Mouse (Mus musculus) forebrain, embryonic 10.5 days (tissue): ENCODE data around the gene C130050O18Rik. TPM values are rescaled to one million over a fixed set of nuclear protein-coding genes. Genes with fewer than 3 reads are reported as not detected.

Experiments used
- DNase-seq: peaks from one replicate; pipeline ENCODE4 v3.0.0-alpha.2; 2017; ENCODE audit warnings: low spot score; ENCODE audit errors: extremely low spot score
- H3K27ac ChIP-seq: fragments of 300-500 bp; sonication (generic); 2 replicates; pipeline ENCODE4 v1.5.1; 2016; ENCODE audit warnings: mild to moderate bottlenecking
- H3K27me3 ChIP-seq: fragments of 300-500 bp; sonication (generic); 2 replicates; pipeline ENCODE4 v1.6.1; 2016; ENCODE audit warnings: mild to moderate bottlenecking; ENCODE audit not compliant: poor library complexity, severe bottlenecking
- H3K36me3 ChIP-seq: fragments of 300-500 bp; sonication (generic); replicated peaks from 2 replicates; pipeline ENCODE4 v1.6.1; 2016; ENCODE audit warnings: mild to moderate bottlenecking, moderate library complexity
- H3K4me1 ChIP-seq: fragments of 300-500 bp; sonication (generic); 2 replicates; pipeline ENCODE4 v1.6.1; 2016
- H3K4me3 ChIP-seq: fragments of 300-500 bp; sonication (generic); 2 replicates; pipeline ENCODE4 v1.5.1; 2016; ENCODE audit warnings: mild to moderate bottlenecking, moderate library complexity
- H3K9me3 ChIP-seq: fragments of 300-500 bp; sonication (generic); 2 replicates; pipeline ENCODE4 v1.6.1; 2016; ENCODE audit warnings: mild to moderate bottlenecking, moderate library complexity
- WGBS: fragments of 180-500 bp; shearing (Covaris S2); methylation state at CpG from one replicate; pipeline ENCODE4 v1.1.7; 2016; 5-methylcytosine and 5-hydroxymethylcytosine counted together
- polyA plus RNA-seq: library from polyadenylated mRNA; unstranded; fragments of >200 nt; fragmentation: Nextera tagmentation; extraction: Ambion mirVana; gene quantifications from 2 replicates; pipeline ENCODE4 v1.2.1, GENCODE M21; 2016

C130050O18Rik gene
- polyA plus RNA-seq, 1 experiment from 2014 or later = 0.15 TPM

GRCm38 (mm10) chr5:139440926-139441725 lies 36.0 kb downstream of the C130050O18Rik start:
- H3K36me3 ChIP-seq = peaks cover 5% of the 10 kb centered on the region; the same call in 1 of the 2 replicates
- H3K4me1 ChIP-seq = peaks cover 9% of the 10 kb centered on the region
- no peaks in the 10 kb centered on the region for H3K27me3 ChIP-seq
- WGBS = 94% methylated on average over 11 of the region's 11 CpGs
- H3K9me3 ChIP-seq = no peaks in the 10 kb centered on the region
- no peak overlapping the region for H3K27ac ChIP-seq
- DNase-seq = no peak
- no peak overlapping the region for H3K4me3 ChIP-seq

- Histone ChIP-seq H3K27me3 (no peaks in the 10 kb centered on the region), H3K9me3 (no peaks in the 10 kb centered on the region), H3K4me3 (no peak overlapping the region), H3K4me1 (peaks cover 8% of the 10 kb centered on the region), H3K27ac (no peak overlapping the region), H3K36me3 (0 out of 2 replicates have a peak, but pooled peaks cover 3% of the 10 kb centered on the region)
- 89% methylated on average over 2 of the region's 2 CpGs for WGBS
- DNase-seq = no peak
These were observed 36.6 kb downstream of the C130050O18Rik start for GRCm38 (mm10) chr5:139441726-139442018.

- H3K4me3 ChIP-seq = no peak overlapping the region
- DNase-seq = no peak
- no peaks in the 10 kb centered on the region for H3K36me3 ChIP-seq
- H3K27ac ChIP-seq = peak overlapping the region; percentile 56; the same call in 1 of the 2 replicates
- 90% methylated on average over 12 of the region's 12 CpGs for WGBS
- H3K9me3 ChIP-seq = no peaks in the 10 kb centered on the region
- peaks cover 8% of the 10 kb centered on the region for H3K4me1 ChIP-seq
- no peaks in the 10 kb centered on the region for H3K27me3 ChIP-seq
These were observed 37.3 kb downstream of the C130050O18Rik start for GRCm38 (mm10) chr5:139442428-139442827.

- H3K27me3 ChIP-seq = no peaks in the 10 kb centered on the region
- H3K9me3 ChIP-seq = no peaks in the 10 kb centered on the region
- H3K36me3 ChIP-seq = no peaks in the 10 kb centered on the region
- H3K4me1 ChIP-seq = peaks cover 8% of the 10 kb centered on the region
- peak overlapping the region; percentile 56; the same call in 1 of the 2 replicates for H3K27ac ChIP-seq
- 80% methylated on average over 4 of the region's 4 CpGs for WGBS
- H3K4me3 ChIP-seq = no peak overlapping the region
- no peak for DNase-seq
These were observed 37.9 kb downstream of the C130050O18Rik start for GRCm38 (mm10) chr5:139442962-139443361.

GRCm38 (mm10) chr5:139445258-139445657 lies 40.2 kb downstream of the C130050O18Rik start:
- no peak overlapping the region for H3K4me3 ChIP-seq
- no peaks in the 10 kb centered on the region for H3K9me3 ChIP-seq
- H3K27ac ChIP-seq = no peak overlapping the region
- no peaks in the 10 kb centered on the region for H3K27me3 ChIP-seq
- DNase-seq = no peak
- H3K36me3 ChIP-seq = no peaks in the 10 kb centered on the region
- WGBS = 93% methylated on average over 8 of the region's 8 CpGs
- H3K4me1 ChIP-seq = peaks cover 15% of the 10 kb centered on the region

GRCm38 (mm10) chr5:139448025-139448424 lies 42.9 kb downstream of the C130050O18Rik start:
- Histone ChIP-seq H3K36me3 (peaks cover 13% of the 10 kb centered on the region), H3K27ac (no peak overlapping the region), H3K27me3 (no peaks in the 10 kb centered on the region), H3K4me3 (no peak overlapping the region), H3K4me1 (peaks cover 15% of the 10 kb centered on the region), H3K9me3 (no peaks in the 10 kb centered on the region)
- DNase-seq = no peak
- 89% methylated on average over 6 of the region's 6 CpGs for WGBS

- H3K27ac ChIP-seq = peak overlapping the region; percentile 40; the same call in 1 of the 2 replicates
- H3K4me1 ChIP-seq = peaks cover 15% of the 10 kb centered on the region
- DNase-seq = no peak
- no peaks in the 10 kb centered on the region for H3K27me3 ChIP-seq
- no peak overlapping the region; the same call in 1 of the 2 replicates for H3K4me3 ChIP-seq
- H3K9me3 ChIP-seq = no peaks in the 10 kb centered on the region
- 83% methylated on average over 5 of the region's 5 CpGs for WGBS
- H3K36me3 ChIP-seq = peaks cover 25% of the 10 kb centered on the region
These were observed 44.2 kb downstream of the C130050O18Rik start for GRCm38 (mm10) chr5:139449161-139449791.

GRCm38 (mm10) chr5:139449926-139450325 lies 44.8 kb downstream of the C130050O18Rik start:
- peaks cover 32% of the 10 kb centered on the region for H3K36me3 ChIP-seq
- H3K4me1 ChIP-seq = peaks cover 15% of the 10 kb centered on the region
- no peaks in the 10 kb centered on the region for H3K9me3 ChIP-seq
- WGBS = 76% methylated on average over 4 of the region's 4 CpGs
- no peak overlapping the region for H3K4me3 ChIP-seq
- H3K27ac ChIP-seq = peak overlapping the region; percentile 40; the same call in 1 of the 2 replicates
- DNase-seq = no peak
- no peaks in the 10 kb centered on the region for H3K27me3 ChIP-seq

- no peaks in the 10 kb centered on the region for H3K27me3 ChIP-seq
- WGBS = 93% methylated on average over 10 of the region's 10 CpGs
- no peak for DNase-seq
- H3K4me1 ChIP-seq = peaks cover 9% of the 10 kb centered on the region
- no peak overlapping the region for H3K27ac ChIP-seq
- H3K4me3 ChIP-seq = no peak overlapping the region
- H3K36me3 ChIP-seq = peaks cover 54% of the 10 kb centered on the region
- H3K9me3 ChIP-seq = no peaks in the 10 kb centered on the region
These were observed 48.0 kb downstream of the C130050O18Rik start for GRCm38 (mm10) chr5:139453031-139453430.

- DNase-seq = no peak
- Histone ChIP-seq H3K4me1 (peaks cover 16% of the 10 kb centered on the region), H3K27me3 (no peaks in the 10 kb centered on the region), H3K27ac (no peak overlapping the region), H3K36me3 (peaks cover 57% of the 10 kb centered on the region), H3K4me3 (no peak overlapping the region), H3K9me3 (no peaks in the 10 kb centered on the region)
- 94% methylated on average over 12 of the region's 12 CpGs for WGBS
These were observed 50.1 kb downstream of the C130050O18Rik start for GRCm38 (mm10) chr5:139455166-139455565.

- Histone ChIP-seq H3K9me3 (no peaks in the 10 kb centered on the region), H3K4me1 (peaks cover 24% of the 10 kb centered on the region), H3K4me3 (no peak overlapping the region), H3K27ac (no peak overlapping the region), H3K27me3 (no peaks in the 10 kb centered on the region), H3K36me3 (peaks cover 53% of the 10 kb centered on the region)
- DNase-seq = no peak
- 94% methylated on average over 8 of the region's 8 CpGs for WGBS
These were observed 52.2 kb downstream of the C130050O18Rik start for GRCm38 (mm10) chr5:139457241-139457640.

- H3K27ac ChIP-seq = peak overlapping the region; percentile 83
- H3K36me3 ChIP-seq = peaks cover 26% of the 10 kb centered on the region
- H3K27me3 ChIP-seq = no peaks in the 10 kb centered on the region
- DNase-seq = no peak
- peaks cover 24% of the 10 kb centered on the region for H3K4me1 ChIP-seq
- 11% methylated on average over 10 of the region's 10 CpGs for WGBS
- no peaks in the 10 kb centered on the region for H3K9me3 ChIP-seq
- H3K4me3 ChIP-seq = peak overlapping the region; percentile 84
These were observed 54.9 kb downstream of the C130050O18Rik start for GRCm38 (mm10) chr5:139459938-139460337.
